Mouse (Mus musculus) kidney, embryonic 15.5 days (tissue): ENCODE data around the gene Gpr65. TPM values are rescaled to one million over a fixed set of nuclear protein-coding genes. Genes with fewer than 3 reads are reported as not detected.
"Not testable (repeated sequence)": the region's sequence is repeated elsewhere in the genome, so short reads cannot be mapped to it uniquely, and the experiment has no call there.

Experiments
- ATAC-seq: fragments of 200-750 bp; cut with Nextera tagmentation; replicated peaks from 2 replicates; pipeline ENCODE4 v1.8.0; 2017; ENCODE audit warnings: moderate TSS enrichment; ENCODE audit not compliant: low FRiP score
- H3K27ac ChIP-seq: fragments of 300-500 bp; sonication (generic); 2 replicates; pipeline ENCODE4 v1.5.1; 2015; ENCODE audit warnings: mild to moderate bottlenecking, inconsistent platforms
- H3K27me3 ChIP-seq: fragments of 300-500 bp; sonication (generic); 2 replicates; pipeline ENCODE4 v1.6.1; 2015; ENCODE audit warnings: inconsistent platforms
- H3K36me3 ChIP-seq: fragments of 300-500 bp; sonication (generic); 2 replicates; pipeline ENCODE4 v1.6.1; 2015; ENCODE audit warnings: inconsistent platforms
- H3K4me1 ChIP-seq: fragments of 300-500 bp; sonication (generic); 2 replicates; pipeline ENCODE4 v1.6.1; 2015; ENCODE audit warnings: inconsistent platforms
- H3K4me2 ChIP-seq: fragments of 300-500 bp; sonication (generic); 2 replicates; pipeline ENCODE4 v1.6.1; 2015; ENCODE audit warnings: moderate library complexity, mild to moderate bottlenecking, inconsistent platforms
- H3K4me3 ChIP-seq: fragments of 300-500 bp; sonication (generic); replicated peaks from 2 replicates; pipeline ENCODE4 v1.5.1; 2015; ENCODE audit warnings: mild to moderate bottlenecking, inconsistent platforms
- H3K9ac ChIP-seq: fragments of 300-500 bp; sonication (generic); 2 replicates; pipeline ENCODE4 v1.6.1; 2015; ENCODE audit warnings: mild to moderate bottlenecking, inconsistent platforms
- H3K9me3 ChIP-seq: fragments of 300-500 bp; sonication (generic); replicated peaks from 2 replicates; pipeline ENCODE4 v1.6.1; 2016; ENCODE audit warnings: inconsistent platforms
- WGBS: fragments of 180-500 bp; shearing (Covaris S2); methylation state at CpG from one replicate; pipeline ENCODE4 v1.1.7; 2015; ENCODE audit warnings: mixed read lengths; 5-methylcytosine and 5-hydroxymethylcytosine counted together
- polyA plus RNA-seq: library from polyadenylated mRNA; unstranded; fragments of >200 nt; fragmentation: Nextera tagmentation; extraction: Ambion mirVana; gene quantifications from 2 replicates; pipeline ENCODE4 v1.2.1, GENCODE M21; 2015

Gene Gpr65
- polyA plus RNA-seq, 1 experiment from 2014 or later: 1.6 TPM

DNA sequence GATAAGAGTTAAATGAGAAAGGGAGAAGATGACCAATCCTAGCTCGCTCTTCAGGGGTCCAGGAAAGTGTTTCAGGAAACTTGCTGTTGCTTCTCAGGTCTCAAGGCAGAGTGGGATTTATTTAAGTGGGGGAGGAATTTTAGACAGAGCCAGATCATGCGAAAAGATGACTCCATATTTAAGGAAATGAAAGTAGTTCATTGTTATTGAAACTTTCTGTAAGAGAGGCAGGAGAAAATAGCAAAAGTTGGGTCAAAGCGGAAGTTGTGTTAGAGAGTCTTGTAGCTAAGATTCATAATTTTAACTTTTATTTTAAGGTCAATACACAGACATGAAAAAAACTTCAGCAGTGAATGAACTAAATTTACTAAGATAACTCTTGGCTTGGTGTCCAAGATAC is 22.0 kb downstream of the Gpr65 start:
- H3K4me1 ChIP-seq: no peaks in the 10 kb centered on the region
- no peak overlapping the region for H3K27ac ChIP-seq
- no peaks in the 10 kb centered on the region for H3K9me3 ChIP-seq
- H3K27me3 ChIP-seq: no peaks in the 10 kb centered on the region
- H3K4me3 ChIP-seq: no peak overlapping the region
- no peak for ATAC-seq
- WGBS: 74% methylated on average over 3 of the region's 3 CpGs
- no peaks in the 10 kb centered on the region for H3K36me3 ChIP-seq
- H3K9ac ChIP-seq: no peak overlapping the region
- no peak overlapping the region for H3K4me2 ChIP-seq

DNA sequence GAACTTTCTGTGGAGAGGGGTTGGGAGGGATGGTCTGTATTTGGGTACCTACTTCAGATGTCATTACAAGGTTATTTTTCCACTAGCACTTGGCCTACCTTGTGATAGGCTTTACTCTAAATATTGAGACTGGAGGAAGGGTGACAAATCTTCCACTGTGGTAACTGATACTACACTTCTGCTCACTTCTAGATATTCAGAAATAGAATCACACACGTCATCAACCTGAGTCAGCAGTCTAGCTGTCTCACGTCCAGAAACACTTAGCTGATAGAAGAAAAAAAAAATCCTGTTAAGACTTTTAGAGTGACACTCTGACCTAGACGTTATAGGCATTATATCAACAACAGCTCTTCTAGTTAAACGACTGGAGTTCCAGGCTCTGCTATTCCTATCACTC is 23.8 kb downstream of the Gpr65 start:
- Histone ChIP-seq H3K9me3 (no peaks in the 10 kb centered on the region), H3K4me1 (no peaks in the 10 kb centered on the region), H3K27ac (no peak overlapping the region), H3K4me2 (no peak overlapping the region), H3K4me3 (no peak overlapping the region), H3K36me3 (no peaks in the 10 kb centered on the region), H3K9ac (no peak overlapping the region), H3K27me3 (no peaks in the 10 kb centered on the region)
- 54% methylated on average over 4 of the region's 4 CpGs for WGBS
- no peak for ATAC-seq

DNA sequence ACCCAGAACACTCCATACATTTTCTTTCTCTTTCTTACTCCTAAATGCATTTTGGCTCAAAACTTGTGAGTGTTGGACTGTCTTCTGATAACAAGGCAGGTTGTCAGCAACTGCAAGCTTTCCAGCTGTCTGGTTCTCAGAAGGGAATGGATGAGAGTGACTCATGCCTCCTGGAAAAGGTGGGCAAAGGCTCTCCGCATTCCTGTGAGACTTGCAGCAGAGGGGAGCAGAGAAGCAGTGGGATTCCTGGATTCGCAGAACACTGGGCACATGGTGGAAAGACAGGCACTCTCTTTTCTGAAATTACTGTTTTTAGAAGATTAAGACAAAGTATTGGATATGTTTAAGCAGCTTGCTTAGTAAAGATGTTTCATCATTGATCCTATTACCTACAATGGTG is 25.8 kb downstream of the Gpr65 start:
- H3K36me3 ChIP-seq: no peaks in the 10 kb centered on the region
- no peaks in the 10 kb centered on the region for H3K4me1 ChIP-seq
- WGBS: 88% methylated on average over 2 of the region's 2 CpGs
- H3K27me3 ChIP-seq: no peaks in the 10 kb centered on the region
- H3K9ac ChIP-seq: no peak overlapping the region
- H3K9me3 ChIP-seq: no peaks in the 10 kb centered on the region
- no peak overlapping the region for H3K4me2 ChIP-seq
- no peak overlapping the region for H3K27ac ChIP-seq
- H3K4me3 ChIP-seq: no peak overlapping the region
- ATAC-seq: no peak

DNA sequence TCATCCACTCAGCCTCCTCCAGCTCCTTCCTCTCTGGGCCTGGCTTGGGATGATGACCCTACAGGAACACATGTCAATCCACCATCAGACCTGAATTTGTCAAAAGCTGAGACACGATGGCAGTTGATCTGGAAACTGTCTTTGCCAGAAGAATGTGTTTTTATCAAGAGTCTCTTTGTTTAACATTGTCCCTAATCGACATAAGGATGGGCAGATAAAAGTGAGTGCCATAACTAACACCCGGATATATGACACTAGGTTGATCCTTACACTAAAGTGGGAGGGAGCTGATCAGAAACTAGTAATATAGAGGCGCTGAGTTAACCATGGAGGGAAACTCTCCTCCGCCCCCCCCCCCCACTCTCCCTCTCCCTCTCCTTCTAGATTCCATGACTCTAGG is 33.5 kb downstream of the Gpr65 start:
- Histone ChIP-seq H3K27ac (no peak overlapping the region), H3K36me3 (no peaks in the 10 kb centered on the region), H3K4me3 (no peak overlapping the region), H3K27me3 (no peaks in the 10 kb centered on the region), H3K4me2 (no peak overlapping the region), H3K4me1 (no peaks in the 10 kb centered on the region), H3K9ac (no peak overlapping the region), H3K9me3 (no peaks in the 10 kb centered on the region)
- no peak for ATAC-seq
- 87% methylated on average over 5 of the region's 5 CpGs for WGBS

DNA sequence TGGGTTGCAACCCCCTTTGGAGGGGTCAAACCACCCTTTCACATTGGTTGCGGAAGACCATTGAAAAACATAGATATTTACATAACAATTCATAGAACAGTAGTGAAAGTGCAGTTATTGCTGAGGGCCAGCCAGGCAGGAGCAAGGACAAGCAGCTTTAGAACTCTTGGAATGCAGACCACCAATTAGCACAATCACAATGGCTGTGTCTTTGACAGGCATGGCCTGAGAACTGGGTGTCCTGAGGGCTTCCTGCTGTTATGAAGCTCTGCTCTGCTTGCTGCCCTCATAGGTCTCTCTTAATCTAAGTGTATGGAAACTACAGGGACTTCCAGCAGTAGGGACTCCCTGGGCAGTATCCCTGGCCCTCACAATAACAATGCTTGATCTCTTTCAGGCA is 34.6 kb downstream of the Gpr65 start:
- Histone ChIP-seq H3K36me3 (no peaks in the 10 kb centered on the region), H3K4me3 (no peak overlapping the region), H3K9ac (no peak overlapping the region), H3K27ac (no peak overlapping the region), H3K27me3 (no peaks in the 10 kb centered on the region), H3K9me3 (no peaks in the 10 kb centered on the region), H3K4me2 (no peak overlapping the region), H3K4me1 (no peaks in the 10 kb centered on the region)
- 90% methylated on average over 1 of the region's 1 CpGs for WGBS
- no peak for ATAC-seq

DNA sequence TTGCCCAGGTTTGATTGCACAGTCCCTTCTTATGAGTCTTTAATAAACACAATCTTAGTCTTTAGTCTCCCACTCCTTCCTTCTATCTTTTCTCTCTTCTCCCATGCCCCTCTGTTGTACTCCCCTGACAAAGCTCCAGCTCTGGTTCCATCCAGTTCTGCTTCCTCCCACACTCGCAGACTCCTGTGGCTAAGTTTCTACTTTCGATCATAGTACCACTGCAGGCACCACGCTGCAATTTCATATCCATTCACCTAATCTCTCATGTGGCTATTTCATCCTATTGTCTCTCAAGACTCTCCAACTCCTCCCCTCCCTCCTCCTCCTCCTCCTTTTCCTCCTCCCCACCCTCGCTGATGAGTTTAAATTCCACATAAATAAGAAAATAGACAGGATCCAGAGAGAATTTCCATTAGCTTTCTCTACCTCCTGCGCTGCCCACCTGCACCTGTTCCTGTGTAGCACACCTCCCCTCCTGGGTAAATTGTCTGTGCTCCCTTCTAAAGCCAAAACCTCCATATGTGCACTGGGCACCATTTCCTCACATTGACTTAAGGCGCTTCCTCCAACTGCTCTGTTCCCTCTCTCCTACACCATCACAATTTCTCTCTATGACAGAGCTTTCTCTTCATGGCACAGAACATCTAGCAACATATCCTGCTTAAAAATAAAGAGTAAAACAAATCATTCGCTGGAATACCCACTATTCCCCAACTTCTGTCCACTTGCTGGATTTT is 38.9 kb downstream of the Gpr65 start:
- Histone ChIP-seq H3K27ac (no peak overlapping the region), H3K4me2 (no peak overlapping the region), H3K36me3 (no peaks in the 10 kb centered on the region), H3K27me3 (no peaks in the 10 kb centered on the region), H3K4me3 (no peak overlapping the region), H3K9me3 (no peaks in the 10 kb centered on the region), H3K9ac (no peak overlapping the region), H3K4me1 (no peaks in the 10 kb centered on the region)
- 82% methylated on average over 7 of the region's 7 CpGs for WGBS
- no peak for ATAC-seq

DNA sequence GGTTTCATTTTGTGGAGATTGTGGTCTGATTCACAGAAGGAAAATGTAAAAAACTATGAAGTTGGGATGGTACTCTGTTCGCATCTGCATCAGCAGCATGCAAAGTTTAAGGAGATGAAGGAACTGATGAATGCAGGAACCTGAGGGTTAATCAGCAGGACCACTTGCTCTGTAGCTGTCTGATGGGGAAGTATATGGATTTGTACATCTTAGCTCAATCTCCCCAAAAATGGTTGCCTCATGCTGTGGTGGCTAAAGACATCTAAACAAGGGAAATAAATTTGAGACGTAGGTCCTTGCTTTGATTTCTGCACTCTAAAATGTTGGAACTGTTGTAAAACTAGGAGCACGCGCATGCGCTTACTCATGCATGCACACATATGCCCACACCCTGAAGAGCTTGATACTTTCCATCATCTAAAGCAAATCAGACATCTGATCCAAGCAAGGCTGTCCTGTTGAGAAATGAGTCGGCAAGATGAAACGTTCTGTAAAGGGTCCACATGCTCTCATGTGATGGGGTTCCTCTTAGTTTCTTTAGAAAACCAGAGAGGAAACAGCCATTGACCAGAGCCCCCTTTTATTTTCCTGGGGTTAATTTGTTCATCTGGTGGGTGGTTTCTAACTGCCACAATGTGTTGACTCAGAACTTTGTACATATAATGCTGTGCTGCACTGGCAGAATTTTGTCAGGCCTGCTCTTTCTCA is 43.1 kb downstream of the Gpr65 start:
- no peaks in the 10 kb centered on the region for H3K4me1 ChIP-seq
- ATAC-seq: no peak
- no peak overlapping the region for H3K27ac ChIP-seq
- H3K27me3 ChIP-seq: no peaks in the 10 kb centered on the region
- no peak overlapping the region for H3K9ac ChIP-seq
- no peaks in the 10 kb centered on the region for H3K36me3 ChIP-seq
- H3K9me3 ChIP-seq: no peaks in the 10 kb centered on the region
- no peak overlapping the region for H3K4me3 ChIP-seq
- WGBS: 66% methylated on average over 7 of the region's 7 CpGs
- H3K4me2 ChIP-seq: no peak overlapping the region

DNA sequence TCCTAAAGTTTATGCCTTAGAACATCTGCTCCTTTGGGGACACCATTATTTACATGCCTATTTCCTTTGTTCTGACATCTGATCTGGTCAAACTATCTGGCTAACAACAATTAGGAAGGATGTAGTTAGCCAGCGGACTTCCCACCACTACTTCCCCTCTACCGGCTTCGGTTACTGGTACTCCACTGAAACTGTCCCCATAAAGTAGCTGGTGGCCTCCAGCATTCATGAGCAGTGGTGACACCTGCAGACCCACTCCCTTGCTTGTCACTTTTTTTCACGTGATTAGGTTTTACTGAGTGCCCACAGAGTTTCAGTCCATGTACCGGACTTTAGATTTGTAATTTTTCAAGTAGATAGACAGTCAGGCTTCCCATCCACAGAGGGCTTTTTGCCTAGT is 47.5 kb downstream of the Gpr65 start:
- Histone ChIP-seq H3K4me1 (no peaks in the 10 kb centered on the region), H3K27ac (no peak overlapping the region), H3K36me3 (no peaks in the 10 kb centered on the region), H3K4me2 (no peak overlapping the region), H3K9ac (no peak overlapping the region), H3K27me3 (no peaks in the 10 kb centered on the region), H3K4me3 (no peak overlapping the region), H3K9me3 (no peaks in the 10 kb centered on the region)
- WGBS: 60% methylated on average over 5 of the region's 5 CpGs
- ATAC-seq: no peak

DNA sequence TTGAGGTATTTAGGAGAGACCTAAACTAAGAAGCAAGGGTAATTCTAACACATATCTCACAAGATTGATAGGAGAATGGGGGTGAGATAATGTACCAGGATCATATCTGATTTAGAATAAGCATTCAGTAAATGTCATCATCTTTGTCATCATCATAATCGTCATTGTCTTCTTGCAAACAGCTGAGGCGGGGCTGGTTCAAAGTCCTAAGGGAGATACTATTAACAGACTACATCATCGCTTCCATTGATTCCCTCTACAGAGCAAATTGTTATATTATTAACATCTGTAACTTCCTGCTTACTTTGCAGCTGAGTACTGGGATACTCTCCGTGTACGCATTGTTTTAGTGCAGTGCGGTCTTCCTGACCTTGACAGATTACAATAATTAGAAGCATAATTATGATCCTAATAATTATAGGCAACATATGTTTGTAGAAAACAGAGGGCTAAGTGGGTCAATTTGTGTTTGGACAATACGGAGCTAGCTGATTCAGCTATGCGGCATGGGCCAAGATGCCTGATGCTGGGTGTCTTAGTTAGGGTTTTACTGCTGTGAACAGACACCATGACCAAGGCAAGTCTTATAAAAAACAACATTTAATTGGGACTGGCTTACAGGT is 49.4 kb downstream of the Gpr65 start:
- Histone ChIP-seq H3K4me2 (no peak overlapping the region), H3K27me3 (no peaks in the 10 kb centered on the region), H3K9ac (no peak overlapping the region), H3K36me3 (no peaks in the 10 kb centered on the region), H3K4me3 (no peak overlapping the region), H3K27ac (no peak overlapping the region), H3K9me3 (no peaks in the 10 kb centered on the region), H3K4me1 (no peaks in the 10 kb centered on the region)
- no peak for ATAC-seq
- WGBS: 93% methylated on average over 8 of the region's 8 CpGs

DNA sequence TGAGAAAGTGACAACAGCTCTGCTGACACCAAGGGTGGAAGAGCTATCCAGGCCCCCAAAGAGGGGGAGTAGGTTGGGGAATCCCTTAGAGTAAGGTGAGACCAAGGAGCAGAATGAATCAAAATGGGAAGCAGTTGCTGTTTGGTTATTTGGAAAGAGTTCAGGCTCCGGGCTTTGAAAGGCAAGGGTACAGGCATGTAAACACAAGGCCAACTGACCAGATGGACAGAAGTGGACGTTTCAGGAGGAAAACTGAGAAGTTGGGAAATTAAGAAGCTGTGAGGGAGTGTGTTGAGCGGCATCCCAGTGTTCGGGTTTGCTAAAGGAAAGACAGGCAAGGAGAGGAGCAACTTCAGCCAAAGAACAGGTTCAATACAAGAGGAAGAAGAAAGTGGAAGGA is 54.0 kb downstream of the Gpr65 start:
- no peak overlapping the region for H3K4me2 ChIP-seq
- no peaks in the 10 kb centered on the region for H3K9me3 ChIP-seq
- H3K4me3 ChIP-seq: no peak overlapping the region
- no peaks in the 10 kb centered on the region for H3K27me3 ChIP-seq
- 73% methylated on average over 4 of the region's 4 CpGs for WGBS
- ATAC-seq: no peak
- H3K9ac ChIP-seq: no peak overlapping the region
- no peaks in the 10 kb centered on the region for H3K36me3 ChIP-seq
- H3K27ac ChIP-seq: no peak overlapping the region
- no peaks in the 10 kb centered on the region for H3K4me1 ChIP-seq

DNA sequence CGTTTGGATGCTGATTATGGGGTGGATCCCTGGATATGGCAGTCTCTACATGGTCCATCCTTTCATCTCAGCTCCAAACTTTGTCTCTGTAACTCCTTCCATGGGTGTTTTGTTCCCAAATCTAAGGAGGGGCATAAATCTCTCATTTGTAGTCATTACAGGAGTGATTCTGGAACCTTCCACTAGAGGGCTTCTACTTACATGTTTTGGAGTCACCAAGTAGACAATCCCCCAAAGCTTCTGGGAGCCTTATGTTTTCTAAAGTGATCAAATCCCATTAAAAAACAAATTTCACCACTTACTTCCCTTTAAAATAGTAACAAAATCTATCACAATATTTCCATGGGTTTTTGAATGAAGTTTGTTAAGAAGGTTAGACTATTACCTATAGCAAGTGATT is 55.7 kb downstream of the Gpr65 start:
- not testable (repeated sequence) for H3K4me1 ChIP-seq, H3K4me2 ChIP-seq, H3K9ac ChIP-seq, H3K9me3 ChIP-seq, H3K27ac ChIP-seq, H3K36me3 ChIP-seq, H3K4me3 ChIP-seq, H3K27me3 ChIP-seq, ATAC-seq
- WGBS: no CpG with 5 or more reads among the region's 1 CpGs
